Mouse (Mus musculus): ENCODE measurements around the gene Trappc2l.

Trappc2l gene

GRCm38 (mm10) chr8:122580926-122581325 is 30.5 kb upstream of the Trappc2l start:
- no peak for DNase-seq (ENCODE audit: low spot score)

GRCm38 (mm10) chr8:122584981-122585380 is 26.5 kb upstream of the Trappc2l start:
- DNase-seq (ENCODE audit: low spot score): no peak

GRCm38 (mm10) chr8:122585411-122585891 is 26.0 kb upstream of the Trappc2l start:
- no peak for DNase-seq (ENCODE audit: low spot score)

- no peak for DNase-seq (ENCODE audit: low spot score)
Measured at GRCm38 (mm10) chr8:122586171-122586570, 25.3 kb upstream of the Trappc2l start.

GRCm38 (mm10) chr8:122586749-122587148 is 24.7 kb upstream of the Trappc2l start:
- DNase-seq (ENCODE audit: low spot score): no peak

- no peak for DNase-seq (ENCODE audit: low spot score)
Measured at GRCm38 (mm10) chr8:122593240-122593639, 18.2 kb upstream of the Trappc2l start.

GRCm38 (mm10) chr8:122593783-122594507 is 17.5 kb upstream of the Trappc2l start:
- DNase-seq (ENCODE audit: low spot score): no peak

DNA sequence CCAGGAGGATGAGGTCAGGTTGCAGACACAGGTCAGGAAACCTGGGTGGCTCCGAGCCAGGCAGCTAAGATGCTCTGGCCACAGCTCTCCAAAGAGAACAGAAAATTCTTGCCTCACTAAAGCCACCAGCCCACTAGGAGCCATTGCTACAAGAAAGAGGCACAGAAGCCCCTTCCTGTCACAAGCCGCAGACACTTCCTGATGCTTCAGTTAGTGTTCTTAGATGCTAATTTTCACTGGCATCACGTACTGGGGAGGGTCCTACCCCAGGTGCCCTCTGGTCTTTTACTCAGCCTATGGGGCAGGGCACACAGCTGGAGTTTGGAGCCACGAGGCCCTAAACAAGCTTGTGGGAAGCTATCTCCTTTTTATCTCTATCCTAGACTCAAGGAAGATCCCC is 15.4 kb upstream of the Trappc2l start:
- DNase-seq (ENCODE audit: low spot score): no peak

GRCm38 (mm10) chr8:122600666-122601065 is 10.8 kb upstream of the Trappc2l start:
- no peak for DNase-seq (ENCODE audit: low spot score)

DNA sequence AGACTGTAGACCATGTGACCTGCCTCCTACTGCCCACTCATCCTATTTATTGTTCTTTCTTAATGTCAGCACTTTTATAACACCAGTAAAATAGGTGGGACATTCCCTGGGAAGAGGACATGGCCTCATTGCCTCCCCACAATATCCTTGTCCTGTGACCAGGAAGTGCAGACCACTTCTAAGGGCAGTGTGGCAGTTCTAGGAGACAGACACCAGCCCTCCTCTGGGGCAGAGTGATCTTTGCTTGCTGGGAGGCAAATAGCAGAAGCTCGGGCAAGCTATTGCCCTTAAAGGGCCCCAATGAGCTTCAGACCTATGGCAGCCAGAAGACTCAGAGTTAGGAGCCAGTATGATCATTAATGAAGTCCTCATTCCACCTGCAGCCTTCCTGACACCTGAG is 6.8 kb upstream of the Trappc2l start:
- no peak for DNase-seq (ENCODE audit: low spot score)

DNA sequence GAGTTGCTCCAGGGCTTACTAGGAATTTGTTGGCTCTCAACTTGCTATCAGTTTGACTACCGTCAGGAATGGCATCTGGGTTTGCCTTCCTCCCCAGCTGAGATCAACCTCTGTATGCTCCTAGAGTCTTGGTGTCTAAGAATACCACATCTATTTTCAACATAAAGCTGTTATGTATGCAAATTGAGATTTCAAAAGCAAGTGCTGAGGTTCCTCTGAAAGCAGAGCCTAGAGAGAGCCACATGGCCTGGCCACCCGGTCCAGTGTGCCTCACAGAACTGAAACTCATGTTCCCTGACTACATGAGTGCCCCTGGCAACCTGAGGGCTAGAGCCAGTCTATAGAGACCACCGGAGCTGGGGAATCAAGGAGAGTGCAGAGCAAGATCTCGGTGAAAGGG is 6.1 kb upstream of the Trappc2l start:
- no peak for DNase-seq (ENCODE audit: low spot score)

DNA sequence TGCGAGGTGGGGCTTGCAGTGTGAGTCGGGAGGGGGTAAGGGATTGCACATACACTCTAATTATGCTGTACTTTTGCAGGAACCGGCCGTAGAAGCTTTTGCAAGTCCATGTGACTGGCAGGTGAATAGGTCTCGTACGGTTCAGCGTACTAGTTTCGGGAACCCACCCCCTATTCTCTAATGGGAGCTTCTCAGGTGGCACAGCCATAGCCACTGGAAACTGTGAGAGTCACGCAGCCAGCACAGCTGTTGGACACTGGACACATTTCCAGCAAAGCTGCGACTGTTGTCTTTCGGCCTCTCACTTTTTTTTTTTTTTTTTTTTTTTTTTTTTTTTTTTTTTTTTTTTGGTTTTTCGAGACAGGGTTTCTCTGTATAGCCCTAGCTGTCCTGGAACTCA is 4.6 kb upstream of the Trappc2l start:
- DNase-seq (ENCODE audit: low spot score): no peak

DNA sequence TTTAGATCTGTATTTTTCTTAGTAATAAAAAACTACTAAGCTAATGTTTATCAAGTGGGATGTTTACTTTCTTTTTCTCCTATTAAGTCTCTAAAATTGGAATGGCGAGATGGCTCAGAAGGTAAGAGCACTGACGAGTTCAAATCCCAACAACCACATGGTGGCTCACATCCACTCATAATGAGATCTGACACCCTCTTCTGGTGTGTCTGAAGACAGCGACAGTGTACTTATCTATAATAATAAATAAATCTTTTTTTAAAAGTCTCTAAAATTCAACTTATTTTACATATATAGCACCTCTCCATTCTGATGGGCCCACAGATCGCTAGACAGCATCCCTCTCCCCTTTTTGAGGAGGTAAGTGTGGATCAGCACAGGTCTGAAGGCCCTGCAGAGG is 1.2 kb upstream of the Trappc2l start:
- DNase-seq (ENCODE audit: low spot score): no peak

GRCm38 (mm10) chr8:122610612-122611277 is 695 bp upstream of the Trappc2l start:
- no peak for DNase-seq (ENCODE audit: low spot score)

- peak; percentile 57 for DNase-seq (ENCODE audit: low spot score)
Measured at GRCm38 (mm10) chr8:122616181-122616905, 4.9 kb downstream of the Trappc2l start.

DNA sequence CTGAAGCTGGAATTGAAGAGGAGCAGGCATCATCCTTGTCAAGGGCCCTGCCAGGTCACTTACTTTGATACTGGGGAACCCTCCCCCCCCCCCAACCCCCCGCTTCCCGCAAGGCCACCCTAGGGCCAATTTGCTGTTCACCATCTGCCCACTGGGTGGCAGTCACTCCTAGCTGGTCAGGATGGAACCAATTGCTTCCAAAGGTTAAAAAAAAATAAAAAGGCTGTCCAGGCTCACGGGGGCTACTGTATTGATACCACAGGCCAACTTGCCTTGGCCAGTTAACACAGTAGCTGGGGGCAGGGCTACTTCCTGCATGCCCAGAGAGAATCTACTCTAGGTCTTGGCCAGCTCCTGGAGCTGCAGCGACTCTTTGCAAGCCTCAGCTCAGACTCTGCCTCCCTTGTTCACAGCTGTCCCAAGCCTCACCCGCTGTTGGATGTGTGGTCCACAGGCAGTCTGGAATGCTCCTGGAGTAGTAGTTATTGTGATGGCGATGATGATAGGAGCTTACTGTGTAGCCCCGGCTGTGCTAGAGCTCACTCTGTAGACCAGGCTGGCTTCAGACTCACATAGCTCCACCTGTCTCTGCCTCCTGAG is 6.6 kb downstream of the Trappc2l start:
- peak; percentile 48 for DNase-seq (ENCODE audit: low spot score)

DNA sequence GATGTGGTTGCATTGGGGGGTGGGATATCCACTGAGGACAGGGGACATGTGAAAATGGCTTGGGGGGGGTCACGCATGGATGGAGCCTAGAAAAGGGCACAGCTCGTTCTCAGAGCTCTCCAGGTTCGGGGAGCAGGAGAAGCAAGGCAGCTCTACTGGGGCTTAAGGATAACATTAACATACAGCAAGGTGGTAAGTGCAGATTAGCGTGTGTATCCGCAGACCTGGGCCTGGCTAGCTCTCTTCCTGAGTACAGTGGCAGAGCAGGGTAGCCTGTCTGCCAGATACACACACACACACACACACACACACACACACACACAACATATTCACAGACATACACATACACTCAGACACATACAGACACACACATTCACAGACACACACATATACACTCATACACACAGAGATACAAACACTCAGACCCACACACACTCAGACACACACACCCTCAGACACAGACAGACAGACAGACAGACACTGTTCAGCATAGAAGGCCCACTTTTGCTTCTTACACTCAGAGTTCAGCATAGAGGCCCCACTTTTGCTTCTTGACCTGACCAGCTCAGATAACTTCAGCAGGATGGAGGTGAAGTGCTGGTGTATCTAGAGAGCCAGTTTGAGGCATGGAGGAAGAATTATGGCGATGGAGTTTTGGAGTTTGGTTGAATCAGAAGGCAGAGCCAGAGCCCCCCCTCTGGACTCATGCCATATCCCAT is 7.4 kb downstream of the Trappc2l start:
- no peak for DNase-seq (ENCODE audit: low spot score)

DNA sequence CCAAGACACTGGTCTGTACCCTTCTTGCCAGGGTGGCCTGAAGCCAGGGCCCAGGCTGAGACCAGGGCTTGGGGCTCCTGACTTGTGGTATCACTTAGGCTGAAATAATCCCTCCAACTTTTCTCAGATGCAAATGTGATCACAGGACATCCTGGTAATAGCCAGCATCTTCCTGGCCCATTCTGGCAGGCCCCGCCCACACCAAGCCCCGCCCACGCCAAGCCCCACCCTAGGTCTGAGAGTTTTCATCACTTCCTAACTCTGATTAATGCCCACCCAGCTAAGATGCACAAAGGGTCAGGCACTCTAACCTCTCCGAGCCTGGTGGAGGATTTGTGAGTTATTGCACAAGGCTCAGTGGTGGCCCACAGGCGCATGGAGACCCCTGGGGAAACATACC is 9.0 kb downstream of the Trappc2l start:
- DNase-seq (ENCODE audit: low spot score): no peak

- DNase-seq (ENCODE audit: low spot score): no peak
Measured at GRCm38 (mm10) chr8:122622727-122623126, 11.3 kb downstream of the Trappc2l start, which contains the start of gene Pabpn1l. Gene Pabpn1l (minus strand): TSS chr8:122622739.

GRCm38 (mm10) chr8:122623844-122624642 is 12.6 kb downstream of the Trappc2l start:
- no peak for DNase-seq (ENCODE audit: low spot score)

- DNase-seq (ENCODE audit: low spot score): no peak
Measured at GRCm38 (mm10) chr8:122624653-122625052, 13.2 kb downstream of the Trappc2l start.

Data from testis, postnatal 14 days (tissue).